Mouse (Mus musculus) midbrain, embryonic 10.5 days (tissue): ENCODE results near the gene Bpifb2. TPM values are rescaled to one million over a fixed set of nuclear protein-coding genes. Genes with fewer than 3 reads are reported as not detected.

Experiments
- DNase-seq: peaks from one replicate; pipeline ENCODE4 v3.0.0-alpha.2; 2017; ENCODE audit warnings: low spot score
- H3K27ac ChIP-seq: fragments of 300-500 bp; sonication (generic); replicated peaks from 2 replicates; pipeline ENCODE4 v1.5.1; 2016; ENCODE audit warnings: mild to moderate bottlenecking
- H3K27me3 ChIP-seq: fragments of 300-500 bp; sonication (generic); 2 replicates; pipeline ENCODE4 v1.6.1; 2016; ENCODE audit warnings: low read depth, mild to moderate bottlenecking; ENCODE audit not compliant: poor library complexity, severe bottlenecking
- H3K36me3 ChIP-seq: fragments of 300-500 bp; sonication (generic); 2 replicates; pipeline ENCODE4 v1.6.1; 2016; ENCODE audit warnings: mild to moderate bottlenecking, moderate library complexity
- H3K4me1 ChIP-seq: fragments of 300-500 bp; sonication (generic); 2 replicates; pipeline ENCODE4 v1.6.1; 2016
- H3K4me3 ChIP-seq: fragments of 300-500 bp; sonication (generic); 2 replicates; pipeline ENCODE4 v1.5.1; 2016; ENCODE audit warnings: mild to moderate bottlenecking, moderate library complexity
- H3K9me3 ChIP-seq: fragments of 300-500 bp; sonication (generic); replicated peaks from 2 replicates; pipeline ENCODE4 v1.6.1; 2016; ENCODE audit warnings: mild to moderate bottlenecking
- WGBS: fragments of 180-500 bp; shearing (Covaris S2); methylation state at CpG from one replicate; pipeline ENCODE4 v1.1.7; 2016; 5-methylcytosine and 5-hydroxymethylcytosine counted together
- polyA plus RNA-seq: library from polyadenylated mRNA; unstranded; fragments of >200 nt; fragmentation: Nextera tagmentation; extraction: Ambion mirVana; gene quantifications from 2 replicates; pipeline ENCODE4 v1.2.1, GENCODE M21; 2016

Gene Bpifb2
- polyA plus RNA-seq, 1 experiment from 2014 or later, result not detected

DNA sequence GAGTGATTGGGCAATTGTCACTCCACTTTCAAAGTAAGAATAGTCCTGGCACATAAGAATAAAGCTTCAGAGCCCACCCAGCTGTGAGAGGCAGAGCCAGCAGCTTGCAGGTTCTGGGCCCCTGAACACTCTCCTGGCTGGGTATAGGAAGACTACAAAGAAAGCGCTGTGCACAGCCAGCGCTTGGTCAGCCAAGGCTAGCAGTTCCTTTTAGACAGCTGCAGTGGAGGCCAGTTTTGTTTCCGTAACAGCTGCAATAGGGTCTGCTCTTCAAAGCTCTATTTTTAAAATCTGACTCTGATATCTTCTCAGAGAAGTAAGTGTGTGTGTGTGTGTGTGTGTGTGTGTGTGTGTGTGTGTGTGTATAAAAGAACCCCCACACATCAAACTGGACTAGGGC lies 12.9 kb upstream of the Bpifb2 start:
- Histone ChIP-seq H3K27ac (no peak overlapping the region), H3K4me1 (no peaks in the 10 kb centered on the region), H3K4me3 (no peak overlapping the region), H3K27me3 (0 out of 2 replicates have a peak, but pooled peaks cover 3% of the 10 kb centered on the region), H3K36me3 (no peaks in the 10 kb centered on the region), H3K9me3 (peaks cover 3% of the 10 kb centered on the region; the same call in 1 of the 2 replicates)
- WGBS, result 68% methylated on average over 3 of the region's 3 CpGs
- no peak for DNase-seq

DNA sequence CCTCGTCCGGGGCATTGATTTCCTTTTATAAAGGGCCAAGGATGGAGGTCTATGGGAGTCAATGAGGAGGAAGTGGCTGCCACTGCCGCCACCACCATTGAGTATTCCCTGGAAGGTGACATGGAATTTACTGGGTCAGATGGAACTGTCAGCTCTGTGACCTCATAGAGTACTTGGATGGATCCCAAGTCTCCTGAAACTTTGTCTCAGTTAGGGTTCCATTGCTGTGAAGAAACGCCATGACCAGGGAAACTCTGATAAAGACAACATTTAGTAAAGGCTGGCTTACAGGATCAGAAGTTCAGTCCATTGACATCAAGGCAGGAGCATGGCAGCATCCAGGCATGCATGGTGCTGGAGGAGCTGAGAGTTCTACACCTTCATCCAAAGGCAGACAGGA lies 3.9 kb upstream of the Bpifb2 start, which contains the start of gene Sun5:
Sun5 (minus strand) TSS at position 101 of the 400 bp plus-strand sequence.
- H3K4me3 ChIP-seq, result no peak within 1 kb of the TSS
- no peaks in the 10 kb centered on the region for H3K4me1 ChIP-seq
- 85% methylated on average over 4 of the region's 4 CpGs for WGBS
- no peak within 1 kb of the TSS for H3K27ac ChIP-seq
- DNase-seq, result no peak
- H3K36me3 ChIP-seq, result no peaks in the 10 kb centered on the region
- no peaks in the 10 kb centered on the region for H3K9me3 ChIP-seq
- no peaks in the 10 kb centered on the region for H3K27me3 ChIP-seq

DNA sequence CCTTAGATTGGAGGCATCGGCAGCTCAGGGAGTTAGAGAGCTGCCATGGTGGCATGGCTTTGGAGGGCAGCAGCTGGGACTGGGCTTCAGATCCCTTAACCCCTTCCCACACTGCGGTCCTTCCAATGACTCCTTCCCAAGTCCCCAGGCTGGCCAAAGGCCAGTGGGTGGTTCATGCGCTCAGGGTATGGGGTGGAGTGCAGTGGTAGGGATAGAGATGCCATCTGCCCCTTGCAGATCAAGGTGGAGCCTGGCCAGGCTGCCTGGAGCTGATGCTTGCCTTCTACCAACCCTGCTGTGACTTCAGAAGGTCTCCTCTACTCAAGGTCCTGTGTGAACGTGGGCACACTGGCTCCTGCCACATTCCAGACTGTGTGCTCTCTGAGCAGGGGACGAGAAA lies 24.3 kb downstream of the Bpifb2 start:
- no peak overlapping the region for H3K4me3 ChIP-seq
- no peaks in the 10 kb centered on the region for H3K27me3 ChIP-seq
- no peak for DNase-seq
- WGBS, result 85% methylated on average over 5 of the region's 5 CpGs
- H3K9me3 ChIP-seq, result no peaks in the 10 kb centered on the region
- no peak overlapping the region for H3K27ac ChIP-seq
- H3K4me1 ChIP-seq, result no peaks in the 10 kb centered on the region
- no peaks in the 10 kb centered on the region for H3K36me3 ChIP-seq

DNA sequence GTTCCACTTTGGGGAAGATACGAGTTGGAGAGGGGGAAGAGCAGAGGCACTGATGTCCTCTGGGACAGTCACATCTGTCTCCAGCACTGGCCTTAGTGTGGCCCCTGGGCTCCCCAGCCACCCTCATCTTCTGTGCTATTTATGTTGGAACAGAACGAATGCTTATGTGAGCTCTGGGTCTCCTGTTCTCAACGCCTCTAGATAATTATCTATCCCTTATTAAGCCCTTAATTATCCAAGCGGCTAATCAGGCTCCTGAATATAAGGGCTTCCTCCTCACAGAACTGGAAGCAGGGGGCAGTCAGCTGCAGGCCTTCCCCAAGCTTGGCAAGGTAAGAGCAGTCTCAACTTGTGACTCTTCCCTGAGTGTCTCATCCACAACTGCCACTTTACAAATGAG lies 25.2 kb downstream of the Bpifb2 start, which contains the start of gene Bpifb6:
Bpifb6 (plus strand) TSS at position 301 of the 400 bp plus-strand sequence.
- H3K9me3 ChIP-seq, result no peaks in the 10 kb centered on the region
- no peak within 1 kb of the TSS for H3K27ac ChIP-seq
- WGBS, result 73% methylated on average over 4 of the region's 4 CpGs
- H3K4me3 ChIP-seq, result no peak within 1 kb of the TSS
- DNase-seq, result no peak
- no peaks in the 10 kb centered on the region for H3K36me3 ChIP-seq
- no peaks in the 10 kb centered on the region for H3K27me3 ChIP-seq
- H3K4me1 ChIP-seq, result no peaks in the 10 kb centered on the region

DNA sequence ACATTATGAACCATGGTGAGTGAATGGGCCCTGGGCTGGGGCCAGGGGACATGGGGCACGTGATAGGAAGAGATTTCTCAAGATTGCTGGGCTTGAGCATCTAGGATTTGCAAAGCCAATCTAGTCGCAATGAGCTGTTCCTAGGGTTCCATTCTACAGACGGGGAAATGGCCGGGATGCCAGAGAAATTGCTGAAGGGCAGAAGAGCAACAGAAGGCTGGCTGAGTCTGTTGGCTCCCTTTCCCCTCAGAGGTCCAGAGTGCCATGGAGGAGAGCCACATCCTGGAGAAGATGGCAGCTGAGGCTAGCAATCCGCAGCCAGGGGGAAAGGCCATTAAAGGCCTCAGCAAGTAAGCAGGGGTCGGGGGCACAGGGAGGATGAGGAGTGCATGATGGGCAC lies 27.9 kb downstream of the Bpifb2 start:
- 78% methylated on average over 6 of the region's 6 CpGs for WGBS

DNA sequence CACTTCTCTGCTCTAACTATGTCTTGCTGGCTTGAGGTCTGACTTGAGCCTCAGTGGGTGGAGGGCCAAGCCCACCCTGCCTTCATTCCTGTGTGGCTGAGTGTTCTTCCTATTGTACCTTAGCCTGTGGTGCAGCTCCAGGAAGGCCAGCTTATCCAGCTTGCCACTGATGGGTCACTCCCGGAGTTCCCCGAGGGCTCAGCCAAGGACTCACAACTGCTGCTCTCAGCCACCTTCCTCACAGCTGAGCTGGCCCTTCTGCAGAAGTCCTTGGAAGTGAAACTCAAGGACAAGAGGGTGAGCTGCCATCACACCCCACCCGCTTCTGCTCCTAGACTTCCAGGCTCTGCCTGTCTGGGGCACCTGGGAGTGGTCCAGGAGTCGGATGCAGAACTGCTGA lies 31.8 kb downstream of the Bpifb2 start:
- H3K9me3 ChIP-seq, result no peaks in the 10 kb centered on the region
- no peak for DNase-seq
- no peaks in the 10 kb centered on the region for H3K36me3 ChIP-seq
- no peaks in the 10 kb centered on the region for H3K27me3 ChIP-seq
- 91% methylated on average over 4 of the region's 4 CpGs for WGBS
- H3K4me1 ChIP-seq, result no peaks in the 10 kb centered on the region
- no peak overlapping the region for H3K27ac ChIP-seq
- H3K4me3 ChIP-seq, result no peak overlapping the region

More for the DNA sequence above, 27.9 kb downstream of the Bpifb2 start:
- Histone ChIP-seq H3K4me1 (no peaks in the 10 kb centered on the region), H3K36me3 (no peaks in the 10 kb centered on the region), H3K27me3 (no peaks in the 10 kb centered on the region), H3K27ac (no peak overlapping the region), H3K4me3 (no peak overlapping the region), H3K9me3 (no peaks in the 10 kb centered on the region)
- no peak for DNase-seq

DNA sequence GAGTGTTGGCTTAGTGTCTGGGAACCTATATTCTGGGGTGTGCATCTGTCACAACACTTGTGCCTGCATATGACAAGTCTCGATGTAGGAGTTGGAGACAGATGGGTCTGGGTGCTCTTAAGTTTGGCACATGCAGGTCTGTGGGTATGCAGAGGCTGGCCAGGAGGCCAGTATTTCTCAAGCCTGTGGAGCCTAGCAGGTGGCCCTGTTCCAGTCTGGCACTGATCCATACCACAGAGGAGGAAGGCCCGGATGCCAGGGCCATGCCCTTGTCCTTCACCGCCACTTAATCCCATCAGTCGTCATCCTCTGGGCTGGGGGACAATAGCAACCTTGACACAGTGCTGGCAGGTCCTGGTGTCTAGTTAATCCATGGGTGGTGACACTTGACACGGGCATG lies 39.3 kb downstream of the Bpifb2 start:
- Histone ChIP-seq H3K27me3 (no peaks in the 10 kb centered on the region), H3K9me3 (no peaks in the 10 kb centered on the region), H3K27ac (no peak overlapping the region), H3K4me1 (peaks cover 10% of the 10 kb centered on the region), H3K4me3 (no peak overlapping the region), H3K36me3 (no peaks in the 10 kb centered on the region)
- DNase-seq, result no peak
- 62% methylated on average over 5 of the region's 5 CpGs for WGBS

DNA sequence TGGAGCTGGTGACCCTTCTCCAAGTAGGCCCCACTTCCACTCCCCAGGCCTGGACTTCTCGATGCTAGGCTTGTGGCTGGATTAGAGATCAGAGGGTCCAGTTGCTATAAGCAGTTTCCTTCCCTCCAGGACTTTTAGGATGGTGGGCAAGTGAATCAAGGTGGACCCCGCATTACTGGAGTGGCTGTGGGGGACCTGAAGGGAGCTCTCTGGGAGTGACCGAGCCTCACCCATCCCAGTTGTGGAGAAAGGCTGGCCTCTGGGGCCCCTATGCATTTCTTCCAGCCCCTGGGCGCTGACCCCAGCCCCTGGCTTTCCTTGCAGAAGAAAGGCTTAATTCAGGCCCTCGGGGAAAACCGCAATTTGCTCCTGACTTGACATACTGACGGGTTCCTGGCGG lies 43.1 kb downstream of the Bpifb2 start, which contains the start of gene Bpifb3:
Bpifb3 (plus strand) TSS at position 301 of the 400 bp plus-strand sequence.
- peaks cover 10% of the 10 kb centered on the region for H3K4me1 ChIP-seq
- H3K27ac ChIP-seq, result 0 out of 2 replicates have a peak within 1 kb of the TSS, but pooled peaks have one; percentile 18
- no peak for DNase-seq
- no peaks in the 10 kb centered on the region for H3K9me3 ChIP-seq
- no peak within 1 kb of the TSS for H3K4me3 ChIP-seq
- WGBS, result 71% methylated on average over 8 of the region's 8 CpGs
- H3K27me3 ChIP-seq, result no peaks in the 10 kb centered on the region
- no peaks in the 10 kb centered on the region for H3K36me3 ChIP-seq

DNA sequence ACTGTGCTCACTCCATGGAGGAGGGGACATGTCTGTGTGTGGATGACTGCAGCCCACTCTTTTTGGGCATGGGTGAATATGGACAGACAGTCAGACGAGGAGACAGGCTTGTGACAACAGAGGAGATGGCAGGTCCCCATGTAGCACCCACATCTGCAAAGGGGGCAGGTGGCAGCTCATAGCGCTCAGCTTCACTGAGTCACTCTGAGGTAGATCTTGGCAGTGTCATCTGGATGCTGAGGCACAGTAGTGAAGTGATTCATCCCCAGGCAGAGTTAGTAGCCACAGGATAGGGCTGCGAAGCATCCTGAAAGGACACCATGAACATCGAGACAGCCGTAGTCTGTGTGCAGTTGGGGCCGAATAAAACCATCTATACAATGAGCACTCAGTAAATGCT lies 46.4 kb downstream of the Bpifb2 start:
- Histone ChIP-seq H3K36me3 (no peaks in the 10 kb centered on the region), H3K9me3 (no peaks in the 10 kb centered on the region), H3K27ac (no peak overlapping the region), H3K4me1 (peaks cover 5% of the 10 kb centered on the region; the same call in 1 of the 2 replicates), H3K27me3 (no peaks in the 10 kb centered on the region), H3K4me3 (no peak overlapping the region)
- 86% methylated on average over 6 of the region's 6 CpGs for WGBS
- DNase-seq, result no peak

DNA sequence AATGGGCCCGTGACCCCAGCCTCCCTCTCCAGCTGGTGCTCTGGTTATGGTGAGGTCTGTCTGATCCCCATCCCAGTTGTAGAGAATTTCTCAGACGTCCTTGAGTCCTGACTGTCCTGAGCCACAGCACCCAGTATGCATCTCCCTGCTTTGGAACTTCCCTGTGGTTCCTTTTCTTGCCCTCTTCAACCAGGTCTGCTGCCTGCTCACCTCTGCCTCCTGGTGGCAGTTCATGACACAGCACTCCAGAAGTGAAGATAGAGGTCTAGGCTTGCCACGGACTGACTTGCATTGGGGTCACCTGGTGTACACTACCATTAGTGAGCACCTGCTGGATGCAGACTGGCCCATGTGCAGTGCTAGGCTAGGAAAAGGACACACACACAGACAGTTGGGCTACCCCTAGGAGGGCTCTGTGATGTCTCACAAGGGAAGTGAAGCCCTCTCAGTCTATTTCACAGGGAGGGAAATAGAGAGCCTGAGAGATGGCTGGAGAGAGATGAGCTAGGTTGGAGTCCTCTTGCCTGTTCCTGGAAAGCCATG lies 55.1 kb downstream of the Bpifb2 start:
- H3K36me3 ChIP-seq, result no peaks in the 10 kb centered on the region
- no peaks in the 10 kb centered on the region for H3K9me3 ChIP-seq
- H3K27me3 ChIP-seq, result no peaks in the 10 kb centered on the region
- no peak overlapping the region for H3K4me3 ChIP-seq
- H3K27ac ChIP-seq, result no peak overlapping the region
- 49% methylated on average over 3 of the region's 3 CpGs for WGBS
- H3K4me1 ChIP-seq, result peaks cover 18% of the 10 kb centered on the region
- DNase-seq, result peak; percentile 69

DNA sequence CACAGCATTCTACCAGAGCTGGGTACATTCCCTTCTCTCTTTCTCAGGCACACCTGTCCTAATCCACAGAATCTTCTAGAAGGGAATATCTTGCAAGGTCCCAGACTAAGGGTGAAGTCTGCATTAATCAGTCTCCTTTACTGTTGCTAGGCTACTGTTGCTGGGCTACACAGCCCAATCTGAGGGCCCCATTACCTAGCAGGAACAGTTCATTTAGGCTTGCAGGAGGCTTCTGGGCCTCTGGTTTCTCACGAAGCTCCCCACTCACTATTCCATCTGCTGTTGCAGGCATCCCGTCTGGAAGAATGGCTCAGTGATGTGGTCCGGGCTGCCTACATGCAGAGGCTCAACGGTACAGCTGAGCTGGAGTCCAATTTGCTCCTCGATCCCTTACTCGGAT lies 56.3 kb downstream of the Bpifb2 start:
- no peak for DNase-seq

DNA sequence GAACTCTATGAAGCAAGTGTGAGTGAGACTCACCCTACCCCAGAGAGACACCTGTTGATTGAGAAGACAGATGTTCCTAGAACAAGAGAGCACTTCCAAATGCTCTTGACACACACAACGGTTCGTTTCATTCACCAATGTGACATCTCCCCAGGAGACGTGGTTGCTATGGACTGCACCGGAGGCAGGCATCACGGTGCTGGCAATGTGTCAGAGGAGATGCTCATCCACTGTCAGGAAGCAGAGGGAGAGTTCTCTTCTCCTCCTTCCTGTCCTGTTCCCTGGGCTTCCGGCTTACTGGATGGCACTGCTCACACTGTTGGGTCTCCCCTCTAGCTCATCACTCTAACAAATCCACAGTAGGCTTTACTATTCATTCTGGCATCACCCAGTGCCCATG lies 58.5 kb downstream of the Bpifb2 start:
- Histone ChIP-seq H3K27me3 (no peaks in the 10 kb centered on the region), H3K36me3 (no peaks in the 10 kb centered on the region), H3K27ac (no peak overlapping the region), H3K4me1 (peaks cover 14% of the 10 kb centered on the region), H3K9me3 (no peaks in the 10 kb centered on the region), H3K4me3 (no peak overlapping the region)
- no peak for DNase-seq
- 83% methylated on average over 6 of the region's 6 CpGs for WGBS

More for the DNA sequence above, 56.3 kb downstream of the Bpifb2 start:
- H3K9me3 ChIP-seq, result no peaks in the 10 kb centered on the region
- peak overlapping the region; percentile 33; the same call in 1 of the 2 replicates for H3K27ac ChIP-seq
- no peaks in the 10 kb centered on the region for H3K27me3 ChIP-seq
- 65% methylated on average over 6 of the region's 6 CpGs for WGBS
- no peaks in the 10 kb centered on the region for H3K36me3 ChIP-seq
- no peak overlapping the region for H3K4me3 ChIP-seq
- peaks cover 18% of the 10 kb centered on the region for H3K4me1 ChIP-seq

DNA sequence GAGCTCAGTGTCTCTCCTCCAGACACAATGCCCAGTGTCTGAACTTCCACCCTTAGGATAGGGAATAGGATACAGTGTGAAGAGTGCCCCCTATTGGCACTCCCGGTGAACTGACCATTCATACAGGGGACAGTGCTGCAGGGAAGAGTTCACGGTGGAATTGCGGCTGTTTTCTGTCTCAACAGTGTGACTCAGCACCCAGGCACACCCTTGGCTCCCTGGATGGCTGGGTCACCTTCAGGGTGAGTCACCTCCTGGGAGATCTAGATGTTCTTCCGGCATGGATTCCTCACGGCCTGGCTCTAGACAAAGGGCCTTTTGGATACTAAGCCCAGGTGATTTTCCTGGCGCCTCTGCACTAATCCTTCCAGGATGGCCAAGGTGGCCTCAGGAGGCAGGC lies 60.5 kb downstream of the Bpifb2 start:
- H3K4me1 ChIP-seq, result peaks cover 12% of the 10 kb centered on the region
- 85% methylated on average over 6 of the region's 6 CpGs for WGBS
- H3K9me3 ChIP-seq, result no peaks in the 10 kb centered on the region
- H3K4me3 ChIP-seq, result no peak overlapping the region
- H3K36me3 ChIP-seq, result no peaks in the 10 kb centered on the region
- no peak for DNase-seq
- H3K27me3 ChIP-seq, result no peaks in the 10 kb centered on the region
- no peak overlapping the region for H3K27ac ChIP-seq
